Comparison of ENCODE assay signal across 8 mouse cellular contexts in the genomic region with DNA sequence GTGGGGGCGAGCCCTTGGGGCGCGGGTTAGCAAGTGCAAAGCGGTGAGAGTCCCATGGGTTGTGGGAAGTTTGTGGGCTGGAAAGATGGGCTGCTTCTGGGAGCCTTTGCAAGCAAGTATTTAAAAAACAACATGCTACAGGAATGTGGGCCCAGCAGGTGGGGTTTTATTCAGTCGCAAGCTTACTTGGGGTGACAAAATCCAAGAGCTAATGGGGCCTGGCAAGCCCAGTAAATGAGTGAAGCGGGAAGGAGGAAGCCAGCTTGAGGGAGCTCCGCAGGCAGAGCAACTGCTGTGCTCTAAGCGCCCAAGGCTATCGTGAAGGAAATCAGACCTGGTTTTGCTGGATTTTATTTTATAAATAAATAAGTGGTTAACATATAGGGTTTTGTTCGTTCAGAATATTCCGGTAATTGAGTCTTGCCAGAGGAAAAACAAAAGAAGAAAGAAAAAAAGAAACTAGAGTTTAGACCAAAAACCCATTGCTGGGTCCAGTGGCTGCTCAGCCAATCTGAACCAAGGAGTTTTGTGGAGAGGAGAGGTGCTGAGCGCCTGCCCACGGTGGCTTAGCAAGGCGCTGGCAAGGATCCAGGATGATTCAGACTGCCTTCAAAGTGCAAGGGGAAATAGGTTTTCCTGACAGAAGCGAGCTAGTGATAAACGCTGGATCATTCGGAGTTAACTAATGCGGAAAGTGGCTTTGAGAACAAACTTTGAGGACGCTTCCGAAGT. TPM values are rescaled to one million over a fixed set of nuclear protein-coding genes. Genes with fewer than 3 reads are reported as not detected.
DNase-seq lines count a peak whose midpoint lies in the region; ATAC-seq and TF ChIP-seq lines count a peak whose summit lies in the region.

A gene (minus strand): TSS at position 99 of the 732 bp plus-strand sequence.

- peak within 1 kb of the TSS; percentile 68 for H3K4me3 ChIP-seq in embryonic facial prominence, embryonic 15.5 days (replicated peaks)
- peak within 1 kb of the TSS; percentile 68 for H3K4me3 ChIP-seq in heart, embryonic 15.5 days
- H3K4me3 ChIP-seq in liver, embryonic 16.5 days (ENCODE audit: low read depth, low read length): peak within 1 kb of the TSS; percentile 61
- peak within 1 kb of the TSS; percentile 96 for H3K4me3 ChIP-seq in olfactory bulb, adult 2 months (ENCODE audit: insufficient read depth, low read depth, low read length)

- 0 out of 2 replicates have a peak, but pooled peaks cover 7% of the 10 kb centered on the region for H3K27me3 ChIP-seq in embryonic facial prominence, embryonic 15.5 days
- H3K27me3 ChIP-seq in heart, embryonic 15.5 days: no peaks in the 10 kb centered on the region
- H3K27me3 ChIP-seq in liver, embryonic 16.5 days (ENCODE audit: control insufficient read depth, insufficient read depth, low read depth, low read length): peaks cover 17% of the 10 kb centered on the region

- no peaks in the 10 kb centered on the region for H3K9me3 ChIP-seq in embryonic facial prominence, embryonic 15.5 days (replicated peaks)
- H3K9me3 ChIP-seq in heart, embryonic 15.5 days (replicated peaks): no peaks in the 10 kb centered on the region
- H3K9me3 ChIP-seq in liver, embryonic 16.5 days (replicated peaks; ENCODE audit: control insufficient read depth, low read length): no peaks in the 10 kb centered on the region

- TF ChIP-seq CTCF in olfactory bulb, adult 2 months (IDR thresholded peaks at IDR 0.05; ENCODE audit: insufficient read depth, low read depth, low read length): no peak

- peak; percentile 0; the same call in 1 of the 2 replicates for TF ChIP-seq POLR2A in olfactory bulb, adult 2 months (IDR thresholded peaks at IDR 0.05; ENCODE audit: insufficient read depth, low read depth, low read length)

- no peaks in the 10 kb centered on the region for H3K36me3 ChIP-seq in embryonic facial prominence, embryonic 15.5 days
- H3K36me3 ChIP-seq in heart, embryonic 15.5 days: no peaks in the 10 kb centered on the region
- H3K36me3 ChIP-seq in liver, embryonic 16.5 days (ENCODE audit: control insufficient read depth, insufficient read depth): no peaks in the 10 kb centered on the region

- no peak; the same call in 1 of the 2 replicates for ATAC-seq in monocyte, adult 5-6 weeks (replicated peaks; ENCODE audit: insufficient number of reproducible peaks, low FRiP score, low TSS enrichment, poor library complexity, severe bottlenecking)
- peak; percentile 48; the same call in 1 of the 2 replicates for ATAC-seq in embryonic facial prominence, embryonic 15.5 days (ENCODE audit: insufficient number of reproducible peaks, low FRiP score, low TSS enrichment, low read depth)
- ATAC-seq in heart, embryonic 15.5 days (replicated peaks; ENCODE audit: insufficient number of reproducible peaks, insufficient read depth, low FRiP score, low read depth): peak; percentile 48; the same call in 1 of the 2 replicates
- ATAC-seq in liver, embryonic 16.5 days (ENCODE audit: low read depth): no peak
- no peak for ATAC-seq in erythroid progenitor cell, adult 5-6 weeks (replicated peaks; ENCODE audit: low FRiP score, poor library complexity, severe bottlenecking)

- peaks cover 24% of the 10 kb centered on the region for H3K4me1 ChIP-seq in embryonic facial prominence, embryonic 15.5 days
- H3K4me1 ChIP-seq in heart, embryonic 15.5 days (replicated peaks): peaks cover 21% of the 10 kb centered on the region
- no peaks in the 10 kb centered on the region; the same call in 1 of the 2 replicates for H3K4me1 ChIP-seq in liver, embryonic 16.5 days (ENCODE audit: control insufficient read depth, low read depth, low read length)
- no peaks in the 10 kb centered on the region for H3K4me1 ChIP-seq in olfactory bulb, adult 2 months (ENCODE audit: control insufficient read depth, insufficient read depth, low read length)

- 2% methylated on average over 20 of the region's 20 CpGs for WGBS in embryonic facial prominence, embryonic 15.5 days
- WGBS in heart, embryonic 15.5 days: 2% methylated on average over 20 of the region's 20 CpGs
- WGBS in liver, embryonic 16.5 days (ENCODE audit: insufficient replicate concordance): 2% methylated on average over 20 of the region's 20 CpGs
- 1% methylated on average over 20 of the region's 20 CpGs for WGBS in olfactory bulb, adult 2 months

- peak within 1 kb of the TSS; percentile 53 for H3K9ac ChIP-seq in embryonic facial prominence, embryonic 15.5 days
- H3K9ac ChIP-seq in heart, embryonic 15.5 days: peak within 1 kb of the TSS; percentile 75
- H3K9ac ChIP-seq in liver, embryonic 16.5 days (ENCODE audit: low read depth, low read length): peak within 1 kb of the TSS; percentile 58

- DNase-seq in monocyte, adult 2 months (ENCODE audit: low read depth in 1 of 2, low spot score in 2 of 2): peak; percentile 35 to 47
- peak; percentile 90 to 92 for DNase-seq in kidney, postnatal 25 days

- H3K27ac ChIP-seq in embryonic facial prominence, embryonic 15.5 days (replicated peaks): peak within 1 kb of the TSS; percentile 71
- peak within 1 kb of the TSS; percentile 88 for H3K27ac ChIP-seq in heart, embryonic 15.5 days
- H3K27ac ChIP-seq in liver, embryonic 16.5 days (ENCODE audit: low read length): peak within 1 kb of the TSS; percentile 71
- peak within 1 kb of the TSS; percentile 98 for H3K27ac ChIP-seq in olfactory bulb, adult 2 months (ENCODE audit: insufficient read depth, low read depth, low read length)

- peak within 1 kb of the TSS; percentile 99 for H3K4me2 ChIP-seq in embryonic facial prominence, embryonic 15.5 days (replicated peaks)
- peak within 1 kb of the TSS; percentile 96 for H3K4me2 ChIP-seq in heart, embryonic 15.5 days
- peak within 1 kb of the TSS; percentile 55 for H3K4me2 ChIP-seq in liver, embryonic 16.5 days (ENCODE audit: low read depth, low read length)

RNA-seq across cellular contexts. Expression of the gene that starts here (rescaled TPM):
- 2.1 to 9.1 TPM (median 3.5 TPM) in 3 replicates for total RNA-seq in monocyte, adult 5-6 weeks (2017)
- polyA plus RNA-seq in embryonic facial prominence, embryonic 15.5 days (2015; fragmentation: Nextera tagmentation; extraction: Ambion mirVana): 11.3 and 16.0 TPM in 2 replicates
- 13.1 and 16.6 TPM in 2 replicates for polyA plus RNA-seq in heart, embryonic 15.5 days (2015; fragmentation: Nextera tagmentation; extraction: Ambion mirVana)
- 5.8 and 7.3 TPM in 2 replicates for polyA plus RNA-seq in liver, embryonic 16.5 days (2015; fragmentation: Nextera tagmentation; extraction: Ambion mirVana)
- polyA plus RNA-seq in olfactory bulb, adult 2 months (2012; ENCODE audit: insufficient read depth, insufficient read length, low replicate concordance, missing spikeins): 172 and 208 TPM in 2 replicates
- total RNA-seq in erythroid progenitor cell, adult 5-6 weeks (2015; ENCODE audit: low replicate concordance): 1.3 and 2.2 TPM in 2 replicates
- 0.39 and 1.5 TPM in 2 replicates for total RNA-seq in erythroid progenitor cell, adult 5-6 weeks (2017; ENCODE audit: low replicate concordance)

Comparison
In these comparisons a context has a peak if more than half of its experiments do, and no peak if none do; other contexts are left out.
1. ATAC-seq: peak in embryonic facial prominence, embryonic 15.5 days (single experiment) and heart, embryonic 15.5 days (single experiment); none in monocyte, adult 5-6 weeks (single experiment), liver, embryonic 16.5 days (single experiment) and erythroid progenitor cell, adult 5-6 weeks (single experiment).
2. Peak in every context shown above with its lines, with median percentiles within 50 percentile points of each other: H3K27ac ChIP-seq, H3K4me2 ChIP-seq, H3K4me3 ChIP-seq and H3K9ac ChIP-seq.